In the genomic region with DNA sequence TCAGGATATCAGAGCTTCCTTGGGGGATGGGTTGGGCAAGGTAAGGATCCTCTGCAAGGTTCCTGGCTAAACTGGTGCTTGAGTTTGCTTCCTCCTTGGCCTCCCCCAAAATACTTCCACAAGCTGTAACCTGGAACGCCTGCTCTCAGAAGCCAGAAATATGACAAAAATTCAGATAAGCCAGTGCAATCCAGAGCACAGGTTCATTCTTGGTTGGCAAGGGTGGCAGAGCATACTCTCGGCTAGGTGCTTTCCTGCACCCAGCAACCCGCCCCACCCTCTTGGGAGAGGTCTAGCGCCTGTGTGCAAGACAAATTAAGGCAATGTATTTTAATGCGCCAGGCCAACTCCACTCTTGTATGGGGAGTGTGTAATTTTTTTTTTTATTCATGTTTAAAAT, we compare ENCODE assay signal across 14 mouse cellular contexts. TPM values are rescaled to one million over a fixed set of nuclear protein-coding genes. Genes with fewer than 3 reads are reported as not detected.
DNase-seq lines count a peak whose midpoint lies in the region; ATAC-seq lines count a peak whose summit lies in the region.
"Had no signal": no experiment of that assay in that cellular context is flagged by ENCODE, and none has a peak within 500 bp of the region (broad histone marks: within the 10 kb centered on the region; RNA-seq: fewer than 3 reads in every experiment).

No protein-coding gene starts in this region.

- peaks cover 18% of the 10 kb centered on the region for H3K4me1 ChIP-seq in neural tube, embryonic 11.5 days (ENCODE audit: control insufficient read depth, insufficient read depth, low read length)
- peaks cover 18% of the 10 kb centered on the region for H3K4me1 ChIP-seq in forebrain, embryonic 14.5 days (ENCODE audit: control insufficient read depth, insufficient read depth, low read length)
- peaks cover 19% of the 10 kb centered on the region for H3K4me1 ChIP-seq in lung, embryonic 16.5 days (replicated peaks; ENCODE audit: control insufficient read depth, insufficient read depth, low read length)
- H3K4me1 ChIP-seq in neural tube, embryonic 14.5 days (ENCODE audit: control insufficient read depth, insufficient read depth, low read length), result no peaks in the 10 kb centered on the region; the same call in 1 of the 2 replicates

- DNase-seq in neural tube, embryonic 11.5 days (ENCODE audit: low spot score), result no peak
- no peak for DNase-seq in neural tube, embryonic 10.5 days (ENCODE audit: extremely low spot score, low spot score)
- DNase-seq in forebrain, embryonic 14.5 days (ENCODE audit: low spot score), result no peak
- DNase-seq in left cerebral cortex, postnatal 25 days (ENCODE audit: low spot score in 2 of 2), result no peak
- DNase-seq in right cerebral cortex, postnatal 4 days, result no peak
- DNase-seq: cerebellum, adult 11-12 months; heart, postnatal 4 days; liver, postnatal 0 days had no signal

- WGBS in neural tube, embryonic 11.5 days, result 66% methylated on average over 5 of the region's 5 CpGs
- WGBS in forebrain, embryonic 14.5 days, result 69% methylated on average over 5 of the region's 5 CpGs
- 45% methylated on average over 5 of the region's 5 CpGs for WGBS in lung, embryonic 16.5 days
- 57% methylated on average over 5 of the region's 5 CpGs for WGBS in neural tube, embryonic 14.5 days

- no peak for ATAC-seq in neural tube, embryonic 11.5 days (ENCODE audit: insufficient read depth, low FRiP score, low TSS enrichment)
- no peak for ATAC-seq in forebrain, embryonic 14.5 days
- ATAC-seq in lung, embryonic 16.5 days (ENCODE audit: low read depth), result peak; percentile 73
- ATAC-seq in neural tube, embryonic 14.5 days (ENCODE audit: low read depth), result no peak
- ATAC-seq in megakaryocyte progenitor cell, adult 5-6 weeks (replicated peaks; ENCODE audit: poor library complexity), result no peak
- ATAC-seq: liver, postnatal 0 days had no signal

- peaks cover 7% of the 10 kb centered on the region for H3K36me3 ChIP-seq in neural tube, embryonic 11.5 days (ENCODE audit: control insufficient read depth, insufficient read depth, low read length)
- no peaks in the 10 kb centered on the region for H3K36me3 ChIP-seq in forebrain, embryonic 14.5 days (ENCODE audit: control insufficient read depth, insufficient read depth, low read length)
- H3K36me3 ChIP-seq in lung, embryonic 16.5 days (ENCODE audit: control insufficient read depth, insufficient read depth, low read length), result no peaks in the 10 kb centered on the region
- no peaks in the 10 kb centered on the region for H3K36me3 ChIP-seq in neural tube, embryonic 14.5 days (ENCODE audit: control insufficient read depth, insufficient read depth, low read length)

- no peaks in the 10 kb centered on the region for H3K27me3 ChIP-seq in neural tube, embryonic 11.5 days (ENCODE audit: control insufficient read depth, insufficient read depth, low read length)
- H3K27me3 ChIP-seq in forebrain, embryonic 14.5 days (replicated peaks; ENCODE audit: control insufficient read depth, insufficient read depth, low read length), result no peaks in the 10 kb centered on the region
- no peaks in the 10 kb centered on the region; the same call in 1 of the 2 replicates for H3K27me3 ChIP-seq in lung, embryonic 16.5 days (ENCODE audit: control insufficient read depth, insufficient read depth, low read depth, low read length)
- no peaks in the 10 kb centered on the region for H3K27me3 ChIP-seq in neural tube, embryonic 14.5 days (ENCODE audit: control insufficient read depth, insufficient read depth, low read length)

- peak overlapping the region; percentile 68 for H3K4me2 ChIP-seq in neural tube, embryonic 11.5 days (ENCODE audit: low read depth)
- H3K4me2 ChIP-seq in forebrain, embryonic 14.5 days (ENCODE audit: low read length), result peak overlapping the region; percentile 59
- H3K4me2 ChIP-seq in lung, embryonic 16.5 days (ENCODE audit: low read depth, low read length), result peak overlapping the region; percentile 5; the same call in 1 of the 2 replicates
- H3K4me2 ChIP-seq in neural tube, embryonic 14.5 days (ENCODE audit: low read depth, low read length), result peak overlapping the region; percentile 43; the same call in 1 of the 2 replicates

- no peaks in the 10 kb centered on the region for H3K9me3 ChIP-seq in neural tube, embryonic 11.5 days (ENCODE audit: control insufficient read depth, low read length)
- H3K9me3 ChIP-seq in forebrain, embryonic 14.5 days (replicated peaks; ENCODE audit: control insufficient read depth, low read length), result no peaks in the 10 kb centered on the region
- no peaks in the 10 kb centered on the region for H3K9me3 ChIP-seq in lung, embryonic 16.5 days (ENCODE audit: control insufficient read depth, low read length)
- H3K9me3 ChIP-seq in neural tube, embryonic 14.5 days (ENCODE audit: control insufficient read depth, low read length), result no peaks in the 10 kb centered on the region

- H3K9ac ChIP-seq in neural tube, embryonic 11.5 days (ENCODE audit: low read length), result peak overlapping the region; percentile 9; the same call in 1 of the 2 replicates
- H3K9ac ChIP-seq in forebrain, embryonic 14.5 days (ENCODE audit: low read length), result no peak overlapping the region
- no peak overlapping the region for H3K9ac ChIP-seq in lung, embryonic 16.5 days (ENCODE audit: low read length)
- H3K9ac ChIP-seq in neural tube, embryonic 14.5 days (replicated peaks; ENCODE audit: low read depth, low read length), result no peak overlapping the region
- H3K9ac ChIP-seq: liver, postnatal 0 days had no signal

- H3K4me3 ChIP-seq in neural tube, embryonic 11.5 days (ENCODE audit: low read depth, low read length), result peak overlapping the region; percentile 59; the same call in 1 of the 2 replicates
- H3K4me3 ChIP-seq in forebrain, embryonic 14.5 days (ENCODE audit: low read depth, low read length), result no peak overlapping the region
- H3K4me3 ChIP-seq in lung, embryonic 16.5 days (ENCODE audit: low read length), result no peak overlapping the region
- no peak overlapping the region for H3K4me3 ChIP-seq in neural tube, embryonic 14.5 days (ENCODE audit: low read depth, low read length)

- intact Hi-C loops in left cerebral cortex, postnatal 25 days (cut with DNase I), result no loop called here

- H3K27ac ChIP-seq in neural tube, embryonic 11.5 days (ENCODE audit: low read depth, low read length), result no peak overlapping the region
- no peak overlapping the region for H3K27ac ChIP-seq in forebrain, embryonic 14.5 days (ENCODE audit: low read depth, low read length)
- H3K27ac ChIP-seq in lung, embryonic 16.5 days (ENCODE audit: low read length), result peak overlapping the region; percentile 72
- H3K27ac ChIP-seq in neural tube, embryonic 14.5 days (ENCODE audit: low read depth, low read length), result no peak overlapping the region

RNA-seq across cellular contexts. Expression of a gene that starts 3.2 kb away (rescaled TPM):
- 140 and 147 TPM in 2 replicates for polyA plus RNA-seq in neural tube, embryonic 11.5 days (2014; fragmentation: Nextera tagmentation; extraction: Ambion mirVana)
- polyA plus RNA-seq in forebrain, embryonic 14.5 days (2014; fragmentation: Nextera tagmentation; extraction: Ambion mirVana), result 65.5 and 70.1 TPM in 2 replicates
- polyA plus RNA-seq in lung, embryonic 16.5 days (2015; fragmentation: Nextera tagmentation; extraction: Ambion mirVana), result 58.2 and 67.6 TPM in 2 replicates
- 25.6 and 40.5 TPM in 2 replicates for polyA plus RNA-seq in neural tube, embryonic 14.5 days (2014; fragmentation: Nextera tagmentation; extraction: Ambion mirVana)
- 10 to 100 TPM; 14.7 to 15.9 TPM for total RNA-seq in left cerebral cortex, postnatal 25 days (2021)
- not detected in 2 replicates for total RNA-seq in megakaryocyte progenitor cell, adult 5-6 weeks (2015)
- not detected in 2 replicates for total RNA-seq in megakaryocyte progenitor cell, adult 5-6 weeks (2017)
- total RNA-seq: CH12.LX; neutrophil, adult 5-6 weeks had no signal

RNA-seq across cellular contexts. Expression of a gene that starts 53.4 kb away (rescaled TPM):
- polyA plus RNA-seq in neural tube, embryonic 11.5 days (2014; fragmentation: Nextera tagmentation; extraction: Ambion mirVana), result 0.48 and 1.1 TPM in 2 replicates
- 0.09 TPM in 1 of 2 replicates, not detected in the other for polyA plus RNA-seq in forebrain, embryonic 14.5 days (2014; fragmentation: Nextera tagmentation; extraction: Ambion mirVana)
- polyA plus RNA-seq in lung, embryonic 16.5 days (2015; fragmentation: Nextera tagmentation; extraction: Ambion mirVana), result 0.16 TPM in 1 of 2 replicates, not detected in the other
- 0.26 and 0.31 TPM in 2 replicates for polyA plus RNA-seq in neural tube, embryonic 14.5 days (2014; fragmentation: Nextera tagmentation; extraction: Ambion mirVana)
- total RNA-seq in left cerebral cortex, postnatal 25 days (2021), result 1 to 10 TPM; 1.9 to 2.3 TPM
- total RNA-seq in megakaryocyte progenitor cell, adult 5-6 weeks (2015), result not detected in 2 replicates
- not detected in 2 replicates for total RNA-seq in megakaryocyte progenitor cell, adult 5-6 weeks (2017)
- total RNA-seq: adrenal gland, postnatal 4 days; CH12.LX; neutrophil, adult 5-6 weeks had no signal
- polyA plus RNA-seq: liver, postnatal 0 days had no signal

Comparison
In these comparisons a context has a peak if more than half of its experiments do, and no peak if none do; other contexts are left out.
1. H3K4me2 ChIP-seq: peak in every context shown above with its lines; median percentile 68 in neural tube, embryonic 11.5 days; 59 in forebrain, embryonic 14.5 days; 43 in neural tube, embryonic 14.5 days; 5 in lung, embryonic 16.5 days.